Mouse (Mus musculus) bone marrow macrophage, adult 2 months (primary cell): ENCODE measurements around the gene Gstz1.

Experiments used
- CTCF ChIP-seq: IDR thresholded peaks from 2 replicates; pipeline ENCODE4 v1.5.1; 2012; ENCODE audit warnings: low read depth, mild to moderate bottlenecking, low read length, moderate library complexity
- POLR2A ChIP-seq: IDR thresholded peaks from 2 replicates; pipeline ENCODE4 v1.6.1; 2012; ENCODE audit warnings: mild to moderate bottlenecking, low read depth, low read length, borderline replicate concordance

DNA sequence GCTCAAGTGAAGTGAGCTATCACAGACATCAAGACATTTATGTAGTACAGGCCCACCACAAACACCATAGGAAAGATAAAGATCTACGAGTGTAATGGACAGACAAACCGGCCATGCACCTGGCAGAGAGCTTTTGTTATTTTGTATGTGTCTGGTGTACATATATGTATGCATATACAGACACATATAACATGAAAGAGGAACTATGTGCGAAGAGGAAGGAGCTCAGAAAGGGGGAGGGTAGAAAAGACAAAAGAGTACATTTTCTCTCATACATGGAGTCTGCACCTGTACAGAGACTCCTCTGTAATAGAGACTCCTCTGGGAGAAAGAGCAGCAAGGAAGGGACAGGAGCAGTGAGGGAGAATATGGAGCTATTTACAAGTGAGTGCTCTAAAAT, 46.0 kb downstream of the Gstz1 start:
- TF ChIP-seq POLR2A (no peak), CTCF (no peak)
